Comparison of ENCODE assay signal across 22 mouse cellular contexts in the genomic region with DNA sequence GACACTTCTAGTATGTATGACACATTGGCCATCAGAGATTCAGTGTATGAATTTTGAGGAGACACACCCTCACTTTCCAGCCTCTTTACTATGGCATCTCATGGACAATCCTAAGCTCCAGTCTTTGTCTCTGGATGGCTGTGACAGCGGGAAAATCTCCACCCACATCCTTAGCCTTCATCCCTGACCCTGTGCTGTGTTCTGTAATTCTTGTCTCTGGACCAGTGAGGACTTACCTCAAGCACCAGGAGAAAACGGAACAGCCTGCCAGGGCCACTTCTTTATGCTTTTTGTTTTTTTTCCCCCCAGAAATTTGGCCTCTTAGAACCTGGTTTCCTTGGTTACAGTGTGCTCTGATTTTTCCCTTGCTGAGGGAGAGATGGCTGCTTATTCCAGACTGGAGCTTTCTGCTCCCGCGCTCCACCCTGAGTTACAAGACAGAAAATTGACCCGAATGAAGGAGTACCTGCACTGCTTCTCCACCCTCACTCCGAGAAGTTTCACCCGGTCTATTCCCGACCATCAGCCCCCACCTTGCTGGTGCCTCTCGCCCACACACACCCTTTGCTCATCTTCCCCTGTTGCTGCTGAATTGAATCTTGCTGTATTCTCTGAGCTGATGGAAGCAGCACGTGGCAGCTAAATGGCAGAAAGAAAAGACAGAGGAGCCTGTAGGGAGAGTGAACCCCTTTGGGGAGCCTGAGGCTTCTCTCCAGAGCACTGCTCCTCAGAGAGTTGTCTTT.
DNase-seq lines count a peak whose midpoint lies in the region; ATAC-seq and TF ChIP-seq lines count a peak whose summit lies in the region.
"Had no signal": no experiment of that assay in that cellular context is flagged by ENCODE, and none has a peak within 500 bp of the region (broad histone marks: within the 10 kb centered on the region; RNA-seq: fewer than 3 reads in every experiment).

No protein-coding gene starts in this region.

- ATAC-seq in forebrain, postnatal 0 days = peak; percentile 79
- no peak for ATAC-seq in forebrain, embryonic 13.5 days
- ATAC-seq in midbrain, embryonic 11.5 days (ENCODE audit: low FRiP score) = no peak
- ATAC-seq in midbrain, embryonic 13.5 days = no peak

- 57% methylated on average over 10 of the region's 10 CpGs for WGBS in forebrain, postnatal 0 days
- WGBS in forebrain, embryonic 13.5 days = 77% methylated on average over 10 of the region's 10 CpGs
- 72% methylated on average over 10 of the region's 10 CpGs for WGBS in midbrain, embryonic 11.5 days
- WGBS in midbrain, embryonic 13.5 days = 72% methylated on average over 10 of the region's 10 CpGs

- peak; percentile 45 for DNase-seq in forebrain, postnatal 0 days
- DNase-seq in midbrain, embryonic 11.5 days (ENCODE audit: low spot score, missing footprints) = peak; percentile 75
- peak; percentile 44 to 52 for DNase-seq in left cerebral cortex, postnatal 25 days (ENCODE audit: low spot score in 2 of 2)
- peak; percentile 11 for DNase-seq in right cerebral cortex, postnatal 4 days
- DNase-seq in cerebellum, adult 11 months = no peak
- no peak for DNase-seq in B cell, adult 2 months
- DNase-seq: adrenal gland, postnatal 14 days; cerebellum, postnatal 10 days; embryo, embryonic 11 days; gastrocnemius, postnatal 36 days; heart, postnatal 10 days; kidney, adult 8-10 months; kidney, postnatal 36 days; lung, postnatal 10 days had no signal

- H3K4me3 ChIP-seq in forebrain, postnatal 0 days (ENCODE audit: low read depth, low read length) = no peak overlapping the region
- no peak overlapping the region for H3K4me3 ChIP-seq in forebrain, embryonic 13.5 days
- H3K4me3 ChIP-seq in midbrain, embryonic 11.5 days (ENCODE audit: low read depth, low read length) = no peak overlapping the region
- H3K4me3 ChIP-seq in midbrain, embryonic 13.5 days (replicated peaks) = no peak overlapping the region
- H3K4me3 ChIP-seq: embryonic facial prominence, embryonic 15.5 days; heart, embryonic 10.5 days; megakaryocyte, embryonic 14.5 days; myocyte; neural tube, embryonic 15.5 days; stomach, embryonic 15.5 days had no signal

- intact Hi-C loops in left cerebral cortex, postnatal 25 days (cut with DNase I) = no loop called here

- H3K36me3 ChIP-seq in forebrain, postnatal 0 days (ENCODE audit: insufficient read depth) = no peaks in the 10 kb centered on the region
- H3K36me3 ChIP-seq in forebrain, embryonic 13.5 days (ENCODE audit: poor library complexity, severe bottlenecking) = no peaks in the 10 kb centered on the region
- H3K36me3 ChIP-seq in midbrain, embryonic 11.5 days (ENCODE audit: control insufficient read depth, insufficient read depth, low read length) = no peaks in the 10 kb centered on the region
- no peaks in the 10 kb centered on the region for H3K36me3 ChIP-seq in midbrain, embryonic 13.5 days
- H3K36me3 ChIP-seq: embryonic facial prominence, embryonic 15.5 days; heart, embryonic 10.5 days; neural tube, embryonic 15.5 days; stomach, embryonic 15.5 days had no signal

- no peak overlapping the region; the same call in 1 of the 2 replicates for H3K9ac ChIP-seq in forebrain, postnatal 0 days
- no peak overlapping the region for H3K9ac ChIP-seq in forebrain, embryonic 13.5 days
- H3K9ac ChIP-seq in midbrain, embryonic 11.5 days (ENCODE audit: low read length) = no peak overlapping the region
- no peak overlapping the region for H3K9ac ChIP-seq in midbrain, embryonic 13.5 days (replicated peaks)
- H3K9ac ChIP-seq: embryonic facial prominence, embryonic 15.5 days; neural tube, embryonic 15.5 days; stomach, embryonic 15.5 days had no signal

- no peak overlapping the region for H3K4me2 ChIP-seq in forebrain, postnatal 0 days (ENCODE audit: low read depth)
- no peak overlapping the region for H3K4me2 ChIP-seq in forebrain, embryonic 13.5 days
- no peak overlapping the region for H3K4me2 ChIP-seq in midbrain, embryonic 11.5 days
- no peak overlapping the region for H3K4me2 ChIP-seq in midbrain, embryonic 13.5 days (replicated peaks)
- H3K4me2 ChIP-seq: embryonic facial prominence, embryonic 15.5 days; neural tube, embryonic 15.5 days; stomach, embryonic 15.5 days had no signal

- TF ChIP-seq CTCF in forebrain, postnatal 0 days (IDR thresholded peaks at IDR 0.05; ENCODE audit: low read depth) = no peak

- 0 out of 2 replicates have a peak, but pooled peaks cover 8% of the 10 kb centered on the region for H3K4me1 ChIP-seq in forebrain, postnatal 0 days (ENCODE audit: insufficient read depth)
- no peaks in the 10 kb centered on the region for H3K4me1 ChIP-seq in forebrain, embryonic 13.5 days
- H3K4me1 ChIP-seq in midbrain, embryonic 11.5 days (ENCODE audit: control insufficient read depth, insufficient read depth, low read length) = no peaks in the 10 kb centered on the region
- peaks cover 7% of the 10 kb centered on the region; the same call in 1 of the 2 replicates for H3K4me1 ChIP-seq in midbrain, embryonic 13.5 days (replicated peaks)
- H3K4me1 ChIP-seq: embryonic facial prominence, embryonic 15.5 days; heart, embryonic 10.5 days; megakaryocyte, embryonic 14.5 days; stomach, embryonic 15.5 days had no signal

- no peaks in the 10 kb centered on the region for H3K9me3 ChIP-seq in forebrain, postnatal 0 days (ENCODE audit: low read length)
- no peaks in the 10 kb centered on the region for H3K9me3 ChIP-seq in forebrain, embryonic 13.5 days (replicated peaks)
- H3K9me3 ChIP-seq in midbrain, embryonic 11.5 days (ENCODE audit: control insufficient read depth, low read length) = no peaks in the 10 kb centered on the region
- no peaks in the 10 kb centered on the region for H3K9me3 ChIP-seq in midbrain, embryonic 13.5 days
- H3K9me3 ChIP-seq: embryonic facial prominence, embryonic 15.5 days; heart, embryonic 10.5 days; neural tube, embryonic 15.5 days; stomach, embryonic 15.5 days had no signal

- H3K27ac ChIP-seq in forebrain, postnatal 0 days (ENCODE audit: low read depth, low read length) = peak overlapping the region; percentile 75
- no peak overlapping the region for H3K27ac ChIP-seq in forebrain, embryonic 13.5 days
- H3K27ac ChIP-seq in midbrain, embryonic 11.5 days (ENCODE audit: low read depth, low read length) = no peak overlapping the region
- no peak overlapping the region; the same call in 1 of the 2 replicates for H3K27ac ChIP-seq in midbrain, embryonic 13.5 days
- H3K27ac ChIP-seq: embryonic facial prominence, embryonic 15.5 days; heart, embryonic 10.5 days; neural tube, embryonic 15.5 days; stomach, embryonic 15.5 days had no signal

- no peaks in the 10 kb centered on the region for H3K27me3 ChIP-seq in forebrain, postnatal 0 days (ENCODE audit: insufficient read depth, low read length)
- H3K27me3 ChIP-seq in forebrain, embryonic 13.5 days = no peaks in the 10 kb centered on the region
- H3K27me3 ChIP-seq in midbrain, embryonic 11.5 days (ENCODE audit: control insufficient read depth, insufficient read depth, low read length) = no peaks in the 10 kb centered on the region
- no peaks in the 10 kb centered on the region for H3K27me3 ChIP-seq in midbrain, embryonic 13.5 days
- H3K27me3 ChIP-seq: embryonic facial prominence, embryonic 15.5 days; megakaryocyte, embryonic 14.5 days; neural tube, embryonic 15.5 days; stomach, embryonic 15.5 days had no signal

Comparison
In these comparisons a context has a peak if more than half of its experiments do, and no peak if none do; other contexts are left out.
1. DNase-seq: peak in forebrain, postnatal 0 days (single experiment), midbrain, embryonic 11.5 days (single experiment), left cerebral cortex, postnatal 25 days (2 of 2) and right cerebral cortex, postnatal 4 days (single experiment); none in cerebellum, adult 11 months (single experiment) and B cell, adult 2 months (0 of 2).